Mouse (Mus musculus) erythroblast, embryonic 14.5 days (primary cell): Measurements from ENCODE around the gene Ptcd2. TPM values are rescaled to one million over a fixed set of nuclear protein-coding genes. Genes with fewer than 3 reads are reported as not detected.

ENCODE experiments used
- H3K27me3 ChIP-seq: 2 replicates; pipeline ENCODE4 v1.6.1; 2012; ENCODE audit warnings: inconsistent platforms; ENCODE audit not compliant: control insufficient read depth
- H3K36me3 ChIP-seq: 2 replicates; pipeline ENCODE4 v1.6.1; 2012; ENCODE audit warnings: mild to moderate bottlenecking, inconsistent platforms; ENCODE audit not compliant: control insufficient read depth
- H3K4me1 ChIP-seq: 2 replicates; pipeline ENCODE4 v1.6.1; 2012; ENCODE audit warnings: inconsistent platforms; ENCODE audit not compliant: control insufficient read depth
- H3K4me3 ChIP-seq: replicated peaks from 2 replicates; pipeline ENCODE3; 2012; ENCODE audit warnings: moderate library complexity, mild to moderate bottlenecking, inconsistent platforms
- H3K9me3 ChIP-seq: 2 replicates; pipeline ENCODE4 v1.6.1; 2012; ENCODE audit warnings: low read length, inconsistent platforms, mixed read lengths; ENCODE audit not compliant: control insufficient read depth
- GATA1 ChIP-seq: IDR thresholded peaks from 2 replicates; pipeline ENCODE4 v1.6.1; 2012; ENCODE audit warnings: low read length, inconsistent platforms, mixed read lengths
- TAL1 ChIP-seq: IDR thresholded peaks from 3 replicates; pipeline ENCODE4 v1.6.1; 2012; ENCODE audit warnings: low read length, inconsistent platforms, mixed read lengths
- polyA plus RNA-seq: library from polyadenylated mRNA; stranded (reverse); fragments of >175 nt; gene quantifications from 2 replicates; pipeline ENCODE4 v1.2.3, GENCODE M21; 2012

The Ptcd2 gene
- polyA plus RNA-seq, 1 experiment = 0.82 TPM

- Histone ChIP-seq H3K36me3 (peaks cover 3% of the 10 kb centered on the region), H3K27me3 (no peaks in the 10 kb centered on the region), H3K9me3 (no peaks in the 10 kb centered on the region), H3K4me1 (no peaks in the 10 kb centered on the region), H3K4me3 (no peak overlapping the region)
- no peak for TF ChIP-seq TAL1
These were observed 32.5 kb upstream of the Ptcd2 start for GRCm38 (mm10) chr13:99377055-99377454.

GRCm38 (mm10) chr13:99375550-99375949 is 31.0 kb upstream of the Ptcd2 start:
- Histone ChIP-seq H3K4me3 (no peak overlapping the region), H3K36me3 (peaks cover 6% of the 10 kb centered on the region), H3K9me3 (no peaks in the 10 kb centered on the region), H3K27me3 (no peaks in the 10 kb centered on the region), H3K4me1 (no peaks in the 10 kb centered on the region)
- TF ChIP-seq TAL1 (no peak), GATA1 (no peak)

- Histone ChIP-seq H3K9me3 (no peaks in the 10 kb centered on the region), H3K27me3 (no peaks in the 10 kb centered on the region), H3K4me3 (no peak overlapping the region), H3K36me3 (peaks cover 6% of the 10 kb centered on the region), H3K4me1 (no peaks in the 10 kb centered on the region)
- TF ChIP-seq TAL1 (no peak), GATA1 (no peak)
These were observed 29.7 kb upstream of the Ptcd2 start for GRCm38 (mm10) chr13:99374191-99374590.

GRCm38 (mm10) chr13:99373684-99374083 is 29.2 kb upstream of the Ptcd2 start:
- H3K36me3 ChIP-seq = peaks cover 8% of the 10 kb centered on the region
- no peak overlapping the region for H3K4me3 ChIP-seq
- no peaks in the 10 kb centered on the region for H3K9me3 ChIP-seq
- no peaks in the 10 kb centered on the region for H3K4me1 ChIP-seq
- no peak for TF ChIP-seq GATA1
- no peak for TF ChIP-seq TAL1
- H3K27me3 ChIP-seq = no peaks in the 10 kb centered on the region

GRCm38 (mm10) chr13:99371285-99371684 is 26.8 kb upstream of the Ptcd2 start:
- no peak overlapping the region for H3K4me3 ChIP-seq
- no peaks in the 10 kb centered on the region for H3K4me1 ChIP-seq
- TF ChIP-seq TAL1 = no peak
- TF ChIP-seq GATA1 = no peak
- no peaks in the 10 kb centered on the region for H3K27me3 ChIP-seq
- peaks cover 24% of the 10 kb centered on the region for H3K36me3 ChIP-seq
- H3K9me3 ChIP-seq = no peaks in the 10 kb centered on the region

GRCm38 (mm10) chr13:99369103-99369502 is 24.6 kb upstream of the Ptcd2 start:
- Histone ChIP-seq H3K36me3 (peaks cover 33% of the 10 kb centered on the region), H3K4me1 (no peaks in the 10 kb centered on the region), H3K9me3 (no peaks in the 10 kb centered on the region), H3K27me3 (no peaks in the 10 kb centered on the region), H3K4me3 (no peak overlapping the region)
- TF ChIP-seq GATA1 (no peak), TAL1 (no peak)

GRCm38 (mm10) chr13:99367554-99368174 is 23.2 kb upstream of the Ptcd2 start:
- Histone ChIP-seq H3K36me3 (peaks cover 44% of the 10 kb centered on the region), H3K9me3 (no peaks in the 10 kb centered on the region), H3K4me1 (no peaks in the 10 kb centered on the region), H3K27me3 (no peaks in the 10 kb centered on the region), H3K4me3 (no peak overlapping the region)
- TF ChIP-seq GATA1 = no peak
- TF ChIP-seq TAL1 = no peak

GRCm38 (mm10) chr13:99366422-99367175 is 22.1 kb upstream of the Ptcd2 start:
- no peaks in the 10 kb centered on the region for H3K27me3 ChIP-seq
- peaks cover 44% of the 10 kb centered on the region for H3K36me3 ChIP-seq
- TF ChIP-seq TAL1 (no peak), GATA1 (no peak)
- no peaks in the 10 kb centered on the region for H3K4me1 ChIP-seq
- H3K9me3 ChIP-seq = no peaks in the 10 kb centered on the region
- H3K4me3 ChIP-seq = no peak overlapping the region

GRCm38 (mm10) chr13:99363866-99364265 is 19.4 kb upstream of the Ptcd2 start:
- H3K4me3 ChIP-seq = no peak overlapping the region
- no peaks in the 10 kb centered on the region for H3K9me3 ChIP-seq
- no peaks in the 10 kb centered on the region for H3K4me1 ChIP-seq
- peaks cover 55% of the 10 kb centered on the region for H3K36me3 ChIP-seq
- H3K27me3 ChIP-seq = no peaks in the 10 kb centered on the region
- no peak for TF ChIP-seq GATA1
- TF ChIP-seq TAL1 = no peak
